Mouse (Mus musculus): ENCODE measurements at regions not wholly inside any gene's neighbourhood (a gene's known extent, or its start where the extent isn't known, plus 50 kb on each side); places are given as distances from the start of the nearest gene placed in this dataset.

GRCm38 (mm10) chr2:11377213-11377612 lies 176.7 kb downstream of the Pfkfb3 start:
- TF ChIP-seq CTCF (IDR thresholded peaks at IDR 0.05; ENCODE audit: low read depth), result no peak
- TF ChIP-seq EP300 (IDR thresholded peaks at IDR 0.05; ENCODE audit: low read depth), result no peak

Data from liver, embryonic 14.5 days (tissue).